Mouse (Mus musculus) cerebellum, adult 8-10 months (tissue): ENCODE data around the gene St6galnac5.

Source experiments
- DNase-seq: peaks from one replicate; pipeline ENCODE4 v3.0.0; 2022

Gene St6galnac5

DNA sequence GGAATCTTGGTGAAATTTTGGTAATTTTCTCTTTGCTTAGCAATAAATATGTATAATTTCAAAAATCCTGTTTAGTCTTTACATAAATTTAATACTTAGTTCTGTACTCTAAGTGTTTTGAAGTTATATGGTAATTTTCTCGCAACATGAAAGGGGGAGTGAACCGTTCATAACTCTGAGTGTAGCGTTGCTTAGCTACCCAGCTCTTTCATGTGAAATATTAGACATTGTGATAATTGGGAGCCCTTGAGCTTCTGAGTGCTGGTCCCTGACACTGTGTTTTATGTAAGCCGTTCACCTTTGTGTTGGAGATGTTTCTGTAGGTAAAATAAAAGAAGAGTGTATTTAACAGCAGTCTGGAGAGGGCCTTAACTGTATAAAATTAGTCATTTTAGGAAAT is 202.2 kb downstream of the St6galnac5 start:
- DNase-seq, result no peak

DNA sequence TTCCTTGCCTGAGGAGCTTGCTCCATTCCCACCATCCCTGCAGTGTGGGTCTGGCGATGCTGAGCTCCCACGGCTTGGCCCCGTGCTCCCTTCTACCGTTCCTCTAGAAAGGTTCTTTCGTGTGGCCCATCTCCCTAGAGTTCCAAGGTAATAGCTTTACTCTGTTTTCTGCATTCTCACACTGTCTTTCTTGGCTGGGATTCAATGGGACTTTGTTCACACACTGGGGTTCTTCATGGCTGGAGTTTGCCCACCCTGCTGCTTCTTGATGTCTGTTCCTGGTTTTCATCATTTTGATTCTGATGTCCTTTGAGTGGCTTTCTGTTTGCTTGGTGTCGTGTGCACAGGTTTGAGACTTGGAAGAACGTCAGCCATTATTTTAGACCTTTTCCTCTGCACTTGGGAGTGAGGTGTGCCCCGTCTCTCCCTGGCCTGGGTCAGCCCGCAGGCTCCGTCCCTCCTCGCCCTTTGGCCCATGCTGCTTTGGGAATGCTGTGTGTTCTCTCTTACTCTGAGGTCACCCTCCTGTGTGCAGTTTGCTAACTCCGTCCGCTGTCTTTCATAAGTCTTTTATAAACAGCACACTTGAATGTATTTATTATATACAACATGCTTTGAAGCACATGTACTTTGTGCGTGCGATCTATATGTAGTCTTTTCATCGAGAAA is 205.0 kb downstream of the St6galnac5 start:
- DNase-seq, result no peak

DNA sequence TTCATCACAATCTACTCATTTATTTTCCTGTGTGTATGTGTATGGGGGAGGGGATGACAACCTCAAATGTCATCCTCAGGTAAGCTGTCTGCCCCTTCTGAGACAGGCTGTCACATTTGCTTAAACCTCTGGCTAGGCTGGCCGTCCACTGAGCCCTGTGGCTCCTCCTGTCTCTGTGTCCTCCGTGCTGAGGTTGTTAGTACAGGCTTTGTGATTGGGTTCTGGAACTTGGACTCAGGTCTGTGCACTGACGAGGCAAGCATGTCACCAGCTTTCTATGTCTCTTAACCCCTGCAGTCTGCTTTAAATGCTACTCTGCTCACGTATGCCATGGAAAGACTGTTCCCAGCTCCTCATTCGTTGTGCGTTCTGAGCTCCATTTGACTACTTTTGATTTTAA is 205.7 kb downstream of the St6galnac5 start:
- no peak for DNase-seq

DNA sequence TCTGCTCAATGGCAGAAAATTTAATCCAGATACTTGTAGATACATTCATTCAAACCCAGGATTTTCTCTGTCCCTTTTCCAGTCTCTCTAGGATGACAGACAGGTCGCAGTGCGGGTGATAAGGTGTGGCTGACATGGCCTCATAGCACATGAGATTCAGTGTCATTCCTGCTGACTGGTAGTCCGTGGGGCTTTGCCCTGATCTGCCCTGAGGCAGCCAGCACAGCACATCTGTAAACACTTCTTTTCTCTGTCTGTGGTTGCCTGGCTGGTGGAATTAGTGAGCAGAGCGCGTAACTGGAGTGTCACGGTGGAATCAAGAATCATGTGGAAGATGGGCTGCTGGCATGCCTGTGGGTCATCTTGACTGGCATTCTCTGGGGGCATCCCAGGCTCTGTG is 212.0 kb downstream of the St6galnac5 start:
- DNase-seq, result no peak

DNA sequence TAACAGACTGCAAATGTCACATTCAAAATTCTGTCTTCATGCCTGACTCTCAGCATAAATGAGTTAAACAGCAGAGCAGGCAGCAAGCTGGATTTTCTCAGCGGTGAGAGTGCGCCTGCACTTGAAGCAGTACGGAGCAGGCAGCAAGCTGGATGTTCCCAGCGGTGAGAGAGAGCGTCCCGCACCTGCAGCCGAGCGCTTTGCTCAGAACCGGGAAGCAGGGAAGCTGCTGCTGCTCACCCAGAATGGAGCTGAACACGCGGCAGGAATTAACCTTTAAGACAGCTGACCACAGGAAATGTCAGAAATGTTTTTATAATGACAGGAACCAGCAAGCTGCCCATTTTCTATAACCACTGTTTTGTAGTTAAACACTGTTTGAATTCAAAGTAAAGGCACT is 214.6 kb downstream of the St6galnac5 start:
- DNase-seq, result no peak
